Comparison of ENCODE assay signal across 9 mouse cellular contexts in the genomic region with DNA sequence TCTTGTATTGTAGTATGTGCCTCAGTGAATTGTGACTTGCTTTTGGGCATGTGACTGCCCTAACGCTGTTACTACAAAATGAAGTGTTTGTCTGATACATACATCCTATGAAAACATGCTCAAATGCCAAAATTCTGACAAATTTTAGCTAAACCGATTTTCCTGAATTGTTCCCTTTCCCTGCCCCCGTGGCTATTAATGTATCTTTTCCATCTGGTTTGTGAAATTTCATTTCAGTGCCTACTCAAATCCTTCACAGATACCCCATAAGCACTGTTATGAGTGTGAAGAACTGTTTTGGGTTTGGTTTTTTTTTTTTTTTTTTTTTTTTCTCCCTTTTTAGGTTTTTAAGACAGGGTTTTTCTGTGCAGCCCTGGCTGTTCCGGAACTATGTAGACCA. TPM values are rescaled to one million over a fixed set of nuclear protein-coding genes. Genes with fewer than 3 reads are reported as not detected.
DNase-seq lines count a peak whose midpoint lies in the region; ATAC-seq and TF ChIP-seq lines count a peak whose summit lies in the region.
"Had no signal": no experiment of that assay in that cellular context is flagged by ENCODE, and none has a peak within 500 bp of the region (broad histone marks: within the 10 kb centered on the region; RNA-seq: fewer than 3 reads in every experiment).

No protein-coding gene starts in this region.

- ATAC-seq in embryonic facial prominence, embryonic 15.5 days (ENCODE audit: insufficient number of reproducible peaks, low FRiP score, low TSS enrichment, low read depth), result no peak
- ATAC-seq in hindbrain, postnatal 0 days, result no peak
- ATAC-seq in midbrain, embryonic 15.5 days (replicated peaks), result no peak; the same call in 1 of the 2 replicates

- DNase-seq in layer of hippocampus, adult 2 months (ENCODE audit: low spot score in 2 of 2), result no peak
- DNase-seq in layer of hippocampus, postnatal 25 days (ENCODE audit: extremely low spot score in 1 of 2, low spot score in 1 of 2), result no peak
- DNase-seq in hindbrain, postnatal 0 days (ENCODE audit: low spot score), result no peak
- no peak for DNase-seq in adrenal gland, postnatal 10 days
- no peak for DNase-seq in thymus, postnatal 25 days
- DNase-seq in layer of hippocampus, adult 9-10 months (ENCODE audit: low spot score), result no peak

- H3K4me2 ChIP-seq in embryonic facial prominence, embryonic 15.5 days (replicated peaks), result peak overlapping the region; percentile 94
- H3K4me2 ChIP-seq in hindbrain, postnatal 0 days (ENCODE audit: low read depth, low read length), result peak overlapping the region; percentile 68
- peak overlapping the region; percentile 78 for H3K4me2 ChIP-seq in midbrain, embryonic 15.5 days

- peaks cover 33% of the 10 kb centered on the region for H3K36me3 ChIP-seq in embryonic facial prominence, embryonic 15.5 days
- H3K36me3 ChIP-seq in hindbrain, postnatal 0 days (ENCODE audit: insufficient read depth, low read length), result peaks cover 17% of the 10 kb centered on the region
- peaks cover 27% of the 10 kb centered on the region for H3K36me3 ChIP-seq in midbrain, embryonic 15.5 days (replicated peaks)

- no peak for TF ChIP-seq CTCF in layer of hippocampus, adult 2 months (conservative IDR thresholded peaks at IDR 0.05)
- no peak for TF ChIP-seq CTCF in hindbrain, postnatal 0 days (IDR thresholded peaks at IDR 0.05; ENCODE audit: low read depth)

- no peaks in the 10 kb centered on the region for H3K27me3 ChIP-seq in embryonic facial prominence, embryonic 15.5 days
- H3K27me3 ChIP-seq in hindbrain, postnatal 0 days (ENCODE audit: insufficient read depth, low read length), result no peaks in the 10 kb centered on the region
- no peaks in the 10 kb centered on the region for H3K27me3 ChIP-seq in midbrain, embryonic 15.5 days (replicated peaks)

- 75% methylated on average over 4 of the region's 4 CpGs for WGBS in embryonic facial prominence, embryonic 15.5 days
- 73% methylated on average over 4 of the region's 4 CpGs for WGBS in hindbrain, postnatal 0 days
- 76% methylated on average over 4 of the region's 4 CpGs for WGBS in midbrain, embryonic 15.5 days

- peaks cover 18% of the 10 kb centered on the region for H3K4me1 ChIP-seq in embryonic facial prominence, embryonic 15.5 days
- peaks cover 5% of the 10 kb centered on the region for H3K4me1 ChIP-seq in hindbrain, postnatal 0 days (ENCODE audit: insufficient read depth, low read length)
- H3K4me1 ChIP-seq in midbrain, embryonic 15.5 days, result peaks cover 17% of the 10 kb centered on the region; the same call in 1 of the 2 replicates

- peak overlapping the region; percentile 78; the same call in 1 of the 2 replicates for H3K4me3 ChIP-seq in layer of hippocampus, adult 2 months
- peak overlapping the region; percentile 57 for H3K4me3 ChIP-seq in embryonic facial prominence, embryonic 15.5 days (replicated peaks)
- H3K4me3 ChIP-seq in hindbrain, postnatal 0 days (ENCODE audit: low read length), result peak overlapping the region; percentile 66; the same call in 1 of the 2 replicates
- peak overlapping the region; percentile 54 for H3K4me3 ChIP-seq in midbrain, embryonic 15.5 days

- peak overlapping the region; percentile 89 for H3K27ac ChIP-seq in layer of hippocampus, adult 2 months
- 0 out of 2 replicates have a peak overlapping the region, but pooled peaks have one; percentile 22 for H3K27ac ChIP-seq in embryonic facial prominence, embryonic 15.5 days (replicated peaks)
- peak overlapping the region; percentile 87 for H3K27ac ChIP-seq in hindbrain, postnatal 0 days
- peak overlapping the region; percentile 56 for H3K27ac ChIP-seq in midbrain, embryonic 15.5 days

- H3K9me3 ChIP-seq in embryonic facial prominence, embryonic 15.5 days (replicated peaks), result no peaks in the 10 kb centered on the region
- no peaks in the 10 kb centered on the region for H3K9me3 ChIP-seq in hindbrain, postnatal 0 days (ENCODE audit: low read length)
- H3K9me3 ChIP-seq in midbrain, embryonic 15.5 days, result no peaks in the 10 kb centered on the region

- no peak overlapping the region for H3K9ac ChIP-seq in embryonic facial prominence, embryonic 15.5 days
- no peak overlapping the region for H3K9ac ChIP-seq in hindbrain, postnatal 0 days (replicated peaks; ENCODE audit: low read length)
- no peak overlapping the region for H3K9ac ChIP-seq in midbrain, embryonic 15.5 days

RNA-seq across cellular contexts. Expression of gene Ppfia4, which starts 12.3 kb away (rescaled TPM):
- total RNA-seq in layer of hippocampus, adult 2 months (2021), result 10 to 100 TPM; 71.9 to 79.7 TPM
- total RNA-seq in layer of hippocampus, postnatal 25 days (2021), result 10 to 100 TPM; 69.3 to 78.8 TPM
- 11.6 and 12.2 TPM in 2 replicates for polyA plus RNA-seq in embryonic facial prominence, embryonic 15.5 days (2015; fragmentation: Nextera tagmentation; extraction: Ambion mirVana)
- 42.7 and 46.5 TPM in 2 replicates for total RNA-seq in hindbrain, postnatal 0 days (2014; rRNA removed)
- polyA plus RNA-seq in hindbrain, postnatal 0 days (2015; fragmentation: Nextera tagmentation; extraction: Ambion mirVana), result 30.6 and 31.6 TPM in 2 replicates
- 18.9 and 20.4 TPM in 2 replicates for polyA plus RNA-seq in midbrain, embryonic 15.5 days (2015; fragmentation: Nextera tagmentation; extraction: Ambion mirVana)
- 1 to 10 TPM; 1.5 to 3.0 TPM for total RNA-seq in adrenal gland, postnatal 10 days (2021)
- total RNA-seq: MEL had no signal

RNA-seq across cellular contexts. Expression of gene Tmem183a, which starts 16.7 kb away (rescaled TPM):
- total RNA-seq in layer of hippocampus, adult 2 months (2021), result 10 to 100 TPM; 73.5 to 76.7 TPM
- 10 to 100 TPM; 73.0 to 91.4 TPM for total RNA-seq in layer of hippocampus, postnatal 25 days (2021)
- 70.3 and 82.6 TPM in 2 replicates for polyA plus RNA-seq in embryonic facial prominence, embryonic 15.5 days (2015; fragmentation: Nextera tagmentation; extraction: Ambion mirVana)
- total RNA-seq in hindbrain, postnatal 0 days (2014; rRNA removed), result 189 and 200 TPM in 2 replicates
- polyA plus RNA-seq in hindbrain, postnatal 0 days (2015; fragmentation: Nextera tagmentation; extraction: Ambion mirVana), result 100 and 106 TPM in 2 replicates
- 144 and 147 TPM in 2 replicates for polyA plus RNA-seq in midbrain, embryonic 15.5 days (2015; fragmentation: Nextera tagmentation; extraction: Ambion mirVana)
- 10 to 100 TPM; 39.9 to 48.3 TPM for total RNA-seq in adrenal gland, postnatal 10 days (2021)

RNA-seq across cellular contexts. Expression of gene 4933406M09Rik, which starts 40.7 kb away (rescaled TPM):
- not detected for total RNA-seq in layer of hippocampus, adult 2 months (2021)
- total RNA-seq in layer of hippocampus, postnatal 25 days (2021), result not detected
- polyA plus RNA-seq in embryonic facial prominence, embryonic 15.5 days (2015; fragmentation: Nextera tagmentation; extraction: Ambion mirVana), result not detected in 2 replicates
- total RNA-seq in hindbrain, postnatal 0 days (2014; rRNA removed), result not detected in 2 replicates
- polyA plus RNA-seq in hindbrain, postnatal 0 days (2015; fragmentation: Nextera tagmentation; extraction: Ambion mirVana), result not detected in 2 replicates
- not detected in 2 replicates for polyA plus RNA-seq in midbrain, embryonic 15.5 days (2015; fragmentation: Nextera tagmentation; extraction: Ambion mirVana)
- total RNA-seq in adrenal gland, postnatal 10 days (2021), result not detected
- total RNA-seq: MEL had no signal

RNA-seq across cellular contexts. Expression of gene Myog, which starts 55.3 kb away (rescaled TPM):
- total RNA-seq in layer of hippocampus, adult 2 months (2021), result not detected
- total RNA-seq in layer of hippocampus, postnatal 25 days (2021), result not detected
- 186 and 239 TPM in 2 replicates for polyA plus RNA-seq in embryonic facial prominence, embryonic 15.5 days (2015; fragmentation: Nextera tagmentation; extraction: Ambion mirVana)
- 0.16 TPM in 1 of 2 replicates, not detected in the other for total RNA-seq in hindbrain, postnatal 0 days (2014; rRNA removed)
- not detected in 2 replicates for polyA plus RNA-seq in hindbrain, postnatal 0 days (2015; fragmentation: Nextera tagmentation; extraction: Ambion mirVana)
- 0.10 TPM in 1 of 2 replicates, not detected in the other for polyA plus RNA-seq in midbrain, embryonic 15.5 days (2015; fragmentation: Nextera tagmentation; extraction: Ambion mirVana)
- total RNA-seq in adrenal gland, postnatal 10 days (2021), result 1 to 10 TPM; 2.0 to 9.6 TPM
- total RNA-seq: MEL had no signal

Comparison
In these comparisons a context has a peak if more than half of its experiments do, and no peak if none do; other contexts are left out.
1. H3K27ac ChIP-seq: peak in every context shown above with its lines; median percentile 89 in layer of hippocampus, adult 2 months; 87 in hindbrain, postnatal 0 days; 56 in midbrain, embryonic 15.5 days; 22 in embryonic facial prominence, embryonic 15.5 days.
2. RNA of gene Ppfia4, which starts 12.3 kb away (total RNA-seq): 71.9 to 79.7 TPM in layer of hippocampus, adult 2 months, 69.3 to 78.8 TPM in layer of hippocampus, postnatal 25 days and 42.7 to 46.5 TPM in hindbrain, postnatal 0 days; 1.5 to 3.0 TPM in adrenal gland, postnatal 10 days; every median in the first group is over 10 times any median in the second.
3. Peak in every context shown above with its lines, with median percentiles within 50 percentile points of each other: H3K4me3 ChIP-seq and H3K4me2 ChIP-seq.